Mouse (Mus musculus) spleen, embryonic (tissue): ENCODE measurements around the gene Pcbp2.

ENCODE experiments used
- CTCF ChIA-PET: fragments of 350-600 bp; sonication (Branson Sonifier 250); formaldehyde crosslinking; loops from one replicate; lab custom pipeline; 2022; lab: Charles Lee

Pcbp2 gene

DNA sequence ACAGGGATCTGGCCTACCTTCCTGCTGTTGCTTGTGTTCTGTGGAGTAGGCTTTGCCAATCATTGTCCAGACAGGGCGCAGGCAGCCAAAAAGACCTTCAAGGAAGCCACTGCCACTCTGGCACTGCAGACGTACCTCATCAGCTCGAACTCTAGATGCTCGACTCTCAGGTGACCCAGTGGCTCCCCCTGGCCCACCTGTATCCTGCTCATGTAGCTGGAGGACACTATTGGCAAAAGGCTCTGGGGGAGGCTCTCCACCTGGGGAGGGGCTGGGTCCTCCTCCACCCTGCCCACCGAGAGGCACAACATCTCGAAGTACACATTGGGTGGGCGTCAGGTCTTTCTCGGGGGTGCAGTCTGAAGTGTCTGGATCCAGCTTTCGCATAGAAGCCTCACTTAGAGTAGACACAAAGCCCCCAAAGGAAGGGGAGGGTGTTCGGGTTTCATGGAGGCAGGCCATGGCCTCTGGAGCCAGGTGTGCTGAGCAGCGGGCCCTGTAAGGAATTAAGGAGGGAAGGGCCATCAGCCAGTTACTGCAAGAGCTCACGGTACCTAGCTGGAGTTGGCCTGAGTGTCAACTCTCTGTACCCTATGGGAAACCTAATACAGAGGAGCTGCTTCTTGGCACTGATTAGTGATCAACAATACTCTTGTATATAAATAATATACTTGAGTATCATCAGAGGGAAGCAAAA is 34.9 kb downstream of the Pcbp2 start:
- CTCF ChIA-PET: no interaction called here

DNA sequence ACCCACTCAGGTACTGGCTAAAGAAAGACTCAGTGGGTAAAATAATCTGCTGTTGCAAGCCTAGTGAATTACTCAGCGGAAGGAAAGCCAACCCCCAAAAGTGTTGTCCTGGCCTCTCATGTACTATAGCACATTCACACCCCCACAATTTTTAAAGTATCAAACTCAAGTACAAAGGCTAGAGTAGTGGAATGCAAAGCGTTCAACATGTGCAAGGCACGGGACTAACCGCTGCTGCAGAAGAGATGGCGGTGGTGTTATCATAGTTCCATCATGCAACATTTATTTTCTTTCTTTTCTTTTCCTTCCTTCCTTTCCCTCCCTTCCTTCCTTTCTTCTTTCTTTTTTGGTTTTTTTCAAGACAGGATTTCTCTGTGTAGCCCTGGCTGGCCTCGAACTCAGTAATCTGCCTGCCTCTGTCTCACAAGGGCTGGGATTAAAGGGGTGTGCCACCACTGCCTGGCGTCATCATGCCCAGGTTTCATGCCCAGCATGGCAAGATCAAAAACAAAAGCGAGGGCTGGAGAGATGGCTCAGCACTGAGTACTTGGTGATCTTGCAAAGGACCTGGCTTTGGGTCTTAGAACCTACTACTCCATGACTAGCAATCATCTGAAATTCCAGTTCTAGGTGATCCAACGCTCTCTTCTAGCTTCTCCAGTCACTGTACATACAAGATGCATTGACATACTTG is 35.6 kb downstream of the Pcbp2 start:
- CTCF ChIA-PET: no interaction called here

DNA sequence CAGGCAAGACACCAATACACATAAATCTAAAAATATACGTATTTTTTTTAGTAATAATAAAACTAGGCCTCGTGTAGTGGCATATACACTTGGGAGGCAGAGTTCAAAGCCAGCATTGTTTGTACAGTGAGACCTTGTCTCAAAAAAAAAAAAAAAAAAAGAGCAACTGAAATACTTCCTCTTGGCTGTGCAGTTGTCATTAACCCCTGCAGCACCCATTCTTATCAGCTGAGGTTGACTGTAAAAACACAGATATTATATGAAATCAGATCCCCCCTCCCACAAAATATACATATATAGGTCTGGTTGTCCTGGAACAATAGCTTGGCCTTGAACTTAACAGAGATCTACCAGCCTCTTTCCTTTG is 36.1 kb downstream of the Pcbp2 start:
- CTCF ChIA-PET: interaction anchor here (0.5 to 0.6 kb wide), 2 partner anchors 10 to 912 kb away, joined by 4 to 13 read pairs; no protein-coding TSS in a partner anchor

DNA sequence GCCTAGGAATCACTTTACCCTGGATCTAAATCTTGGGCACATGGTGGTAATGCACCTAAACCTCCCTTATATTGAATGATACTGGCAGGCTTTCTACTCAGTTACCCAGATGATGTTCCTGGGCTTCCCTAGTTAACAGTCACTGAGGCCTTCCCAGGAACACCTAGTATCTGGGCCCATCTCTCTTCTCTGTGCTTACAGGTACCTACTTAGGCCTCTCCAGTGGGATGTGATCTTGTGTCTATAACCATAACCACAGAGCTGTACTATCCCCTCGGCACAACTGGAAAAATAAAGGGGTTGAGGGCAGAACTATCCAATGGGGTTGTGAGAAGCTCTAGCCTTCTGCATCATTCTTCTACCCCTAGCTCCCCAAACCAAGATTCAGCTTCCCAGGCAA is 36.5 kb downstream of the Pcbp2 start:
- CTCF ChIA-PET: interaction anchor here (0.5 to 0.6 kb wide), 2 partner anchors 9 to 911 kb away, joined by 4 to 13 read pairs; no protein-coding TSS in a partner anchor

DNA sequence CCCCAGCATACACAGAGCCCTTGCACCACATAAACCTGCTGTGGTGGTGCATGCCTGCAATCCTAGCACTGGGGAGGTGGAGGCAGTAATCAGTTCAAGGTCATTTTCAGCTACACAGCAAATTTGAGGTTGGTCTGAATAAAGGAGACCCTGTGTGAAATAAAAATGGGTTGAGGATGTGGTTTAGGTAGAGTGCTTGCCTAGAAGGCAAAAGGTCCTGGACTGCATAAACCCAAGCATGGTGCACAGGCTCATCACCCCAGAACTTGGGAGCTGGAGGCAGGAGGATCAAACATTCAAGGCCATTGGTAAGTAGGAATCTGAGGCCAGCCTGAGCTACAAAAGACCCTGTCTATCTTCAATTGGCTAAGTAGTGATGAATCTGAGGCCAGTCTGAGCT is 37.2 kb downstream of the Pcbp2 start:
- CTCF ChIA-PET: no interaction called here

GRCm38 (mm10) chr15:102508336-102508735 is 38.0 kb downstream of the Pcbp2 start:
- CTCF ChIA-PET: no interaction called here

DNA sequence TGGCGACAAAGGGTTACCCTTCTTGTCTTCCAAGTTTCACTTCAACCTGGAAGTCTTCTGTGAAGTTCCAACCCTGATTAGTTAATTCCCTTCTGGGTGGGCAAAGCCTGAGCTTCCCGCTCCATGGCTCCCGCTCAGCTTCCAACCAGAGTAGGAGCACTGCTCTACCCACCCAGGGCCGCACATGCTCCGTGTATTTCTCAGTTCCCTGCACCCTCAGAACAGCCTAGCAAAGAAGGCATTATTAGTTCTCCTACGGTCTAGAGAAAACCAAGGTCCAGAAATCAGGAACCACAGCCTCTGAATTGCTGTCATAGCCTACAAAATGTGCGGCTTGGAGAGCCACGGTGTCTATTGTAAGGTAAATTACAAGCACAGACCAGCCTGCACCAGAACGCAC is 39.8 kb downstream of the Pcbp2 start:
- CTCF ChIA-PET: no interaction called here

- CTCF ChIA-PET: no interaction called here
Observed at GRCm38 (mm10) chr15:102510590-102511284, 40.4 kb downstream of the Pcbp2 start.

- CTCF ChIA-PET: no interaction called here
Observed at GRCm38 (mm10) chr15:102511285-102511833, 41.0 kb downstream of the Pcbp2 start.

DNA sequence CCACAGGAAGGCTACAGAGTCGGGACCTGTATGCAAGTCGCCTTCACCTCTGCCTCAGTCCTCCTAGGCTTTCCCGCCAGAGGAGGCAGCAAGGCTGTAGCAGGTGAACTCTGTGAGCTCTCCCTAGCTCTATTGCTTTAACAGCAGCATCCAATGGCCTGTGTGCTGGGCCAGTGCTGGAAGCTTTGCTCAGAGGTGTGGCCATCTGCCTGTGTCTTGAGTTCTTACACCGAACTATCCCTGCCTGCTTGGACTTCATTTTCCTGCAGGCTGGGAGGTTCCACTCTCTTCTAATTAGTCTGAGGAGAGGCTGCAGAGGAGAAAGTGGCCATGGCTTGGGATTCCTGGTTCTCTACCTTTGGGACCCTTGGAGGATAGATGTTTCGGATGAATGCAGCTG is 41.7 kb downstream of the Pcbp2 start:
- CTCF ChIA-PET: no interaction called here

GRCm38 (mm10) chr15:102512471-102512870 is 42.1 kb downstream of the Pcbp2 start:
- CTCF ChIA-PET: no interaction called here

DNA sequence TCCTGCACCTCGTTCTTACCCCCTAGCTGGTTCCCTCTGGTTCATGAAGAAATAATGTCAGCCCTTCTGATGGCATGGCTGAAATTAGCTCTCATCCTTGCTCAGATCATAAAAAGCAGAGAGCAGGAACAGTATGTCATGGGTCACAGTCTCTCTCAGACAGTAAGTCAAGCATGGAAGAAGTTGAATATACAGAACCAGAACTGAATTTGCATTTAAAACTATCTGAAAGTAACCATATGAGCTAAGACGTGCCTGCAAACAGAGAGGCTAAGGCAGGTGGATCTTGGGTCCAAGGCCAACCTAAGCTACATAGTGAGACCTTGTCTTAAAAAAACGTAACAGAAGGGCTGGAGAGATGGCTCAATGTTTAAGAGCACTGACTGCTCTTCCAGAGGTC is 42.7 kb downstream of the Pcbp2 start:
- CTCF ChIA-PET: interaction anchor here (0.5 to 0.7 kb wide), 2 partner anchors 38 to 132 kb away, joined by 3 to 11 read pairs; no protein-coding TSS in a partner anchor

- CTCF ChIA-PET: no interaction called here
Observed at GRCm38 (mm10) chr15:102515261-102515660, 44.9 kb downstream of the Pcbp2 start.

DNA sequence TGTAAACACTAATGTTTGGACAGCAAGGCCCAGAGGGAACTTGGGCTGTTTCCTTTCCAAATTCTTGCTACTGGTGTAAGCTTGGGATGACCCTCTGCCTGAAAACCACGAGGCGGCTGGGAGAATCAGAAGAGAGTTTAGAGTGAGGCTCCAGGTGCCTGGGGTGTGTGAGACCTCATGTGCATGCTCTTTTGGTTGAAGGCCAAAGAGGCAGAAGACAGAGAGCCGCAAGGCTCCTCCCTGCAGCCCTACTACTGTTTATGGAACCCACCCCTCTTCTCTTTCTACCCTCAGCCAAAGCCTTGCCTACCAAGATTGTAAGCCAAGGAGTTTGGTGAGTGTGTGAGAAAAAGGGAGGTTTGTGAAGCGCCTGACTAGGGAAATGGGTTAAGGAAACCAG is 45.5 kb downstream of the Pcbp2 start:
- CTCF ChIA-PET: interaction anchor here (0.6 to 1.2 kb wide), 3 partner anchors 9 to 37 kb away, joined by 6 to 13 read pairs (median 11); no protein-coding TSS in a partner anchor

DNA sequence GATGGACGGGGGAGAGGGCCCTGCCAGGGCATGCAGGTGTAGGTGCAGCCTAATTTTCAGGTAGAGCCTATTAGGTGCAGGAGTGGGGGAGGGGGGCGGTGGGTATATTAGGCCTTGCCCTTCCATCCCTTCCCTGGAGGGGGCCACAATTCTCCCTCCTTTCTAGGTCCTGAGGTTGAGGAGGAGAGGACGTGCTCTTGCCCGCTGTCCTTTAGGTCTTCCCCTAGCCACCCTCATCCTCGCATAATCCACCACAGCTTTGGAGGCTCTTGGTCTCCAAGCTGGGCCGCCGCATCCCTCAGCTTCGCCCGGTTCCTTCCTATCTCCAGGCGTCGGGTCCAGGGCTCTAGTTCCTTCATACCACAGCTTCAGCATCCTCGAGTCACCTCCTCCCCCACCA is 46.0 kb downstream of the Pcbp2 start:
- CTCF ChIA-PET: interaction anchor here (0.6 to 1.2 kb wide), 4 partner anchors 10 to 117 kb away, joined by 3 to 13 read pairs (median 8); no protein-coding TSS in a partner anchor

DNA sequence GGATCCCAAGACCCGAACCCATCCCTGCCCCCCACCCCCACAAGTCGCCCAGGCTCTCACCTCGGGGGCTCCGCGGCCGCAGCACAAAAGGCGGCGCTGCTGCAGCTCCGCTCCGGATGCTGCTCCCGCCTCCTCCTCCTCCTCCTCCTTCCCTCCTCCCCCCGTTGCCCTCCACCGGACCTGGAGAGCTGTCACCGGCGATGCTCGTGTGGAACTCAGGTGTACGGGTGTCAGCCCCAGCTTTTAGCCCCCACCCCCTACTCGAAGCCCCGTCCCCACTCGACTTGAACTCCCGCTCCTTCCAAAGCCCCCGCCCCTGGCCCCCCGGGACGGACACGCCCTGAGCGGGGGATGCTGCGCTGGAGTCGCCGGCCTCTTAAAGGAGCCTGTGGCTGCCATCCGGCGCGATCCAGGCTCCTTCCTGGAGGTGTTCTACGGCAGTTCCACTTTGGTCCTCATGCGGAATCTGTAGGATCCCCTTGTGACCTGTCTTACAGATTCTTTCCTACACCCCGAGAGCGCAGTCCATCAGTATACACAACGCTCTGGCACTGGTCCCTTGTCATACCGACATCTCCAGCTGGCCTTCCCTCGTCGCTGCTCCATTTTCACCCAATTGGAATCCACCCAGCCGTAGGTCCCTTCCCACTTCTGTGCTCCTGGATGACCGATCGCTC is 46.5 kb downstream of the Pcbp2 start, which contains the start of gene Map3k12:
Map3k12 (minus strand) TSS at position 337 of the 677 bp plus-strand sequence.
- CTCF ChIA-PET: interaction anchor here (0.6 to 1.2 kb wide), 4 partner anchors 10 to 117 kb away, joined by 3 to 13 read pairs (median 4); no protein-coding TSS in a partner anchor

GRCm38 (mm10) chr15:102517631-102517975 is 47.3 kb downstream of the Pcbp2 start:
- CTCF ChIA-PET: no interaction called here

GRCm38 (mm10) chr15:102517976-102518858 is 47.9 kb downstream of the Pcbp2 start, which contains the start of gene Tarbp2:
Tarbp2 (plus strand) TSS chr15:102518192.
- CTCF ChIA-PET: no interaction called here

- CTCF ChIA-PET: no interaction called here
Observed at GRCm38 (mm10) chr15:102518859-102519201, 48.5 kb downstream of the Pcbp2 start.
